Mouse (Mus musculus) cerebellum, postnatal 10 days (tissue): ENCODE measurements around the gene Tubgcp2.

ENCODE experiments used
- DNase-seq, 2 experiments: peaks; one replicate each; pipeline ENCODE4 v3.0.0; 2021; ENCODE audit warnings: mixed read lengths in 2 of 2

Tubgcp2 gene

GRCm38 (mm10) chr7:140045546-140045945 lies 9.1 kb upstream of the Tubgcp2 start:
- no peak for DNase-seq

- DNase-seq: no peak
Observed at GRCm38 (mm10) chr7:140042728-140043127, 6.3 kb upstream of the Tubgcp2 start.

- no peak for DNase-seq
Observed at GRCm38 (mm10) chr7:140037171-140037555, 694 bp upstream of the Tubgcp2 start.

- DNase-seq: no peak
Observed at GRCm38 (mm10) chr7:140035456-140035855, 1.0 kb downstream of the Tubgcp2 start.

GRCm38 (mm10) chr7:140033386-140033785 lies 3.1 kb downstream of the Tubgcp2 start:
- DNase-seq: no peak

- no peak for DNase-seq
Observed at GRCm38 (mm10) chr7:140032366-140032765, 4.1 kb downstream of the Tubgcp2 start.

GRCm38 (mm10) chr7:140031771-140032170 lies 4.7 kb downstream of the Tubgcp2 start:
- DNase-seq: no peak

GRCm38 (mm10) chr7:140011336-140011735 lies 25.1 kb downstream of the Tubgcp2 start:
- no peak for DNase-seq

- DNase-seq: no peak
Observed at GRCm38 (mm10) chr7:140007781-140008180, 28.7 kb downstream of the Tubgcp2 start.

GRCm38 (mm10) chr7:140006861-140007611 lies 29.4 kb downstream of the Tubgcp2 start:
- DNase-seq: no peak

GRCm38 (mm10) chr7:140004666-140005065 lies 31.8 kb downstream of the Tubgcp2 start:
- no peak for DNase-seq

- no peak for DNase-seq
Observed at GRCm38 (mm10) chr7:140001086-140001740, 35.3 kb downstream of the Tubgcp2 start.

GRCm38 (mm10) chr7:139998691-139999350 lies 37.6 kb downstream of the Tubgcp2 start:
- no peak for DNase-seq

- peak; percentile 78 to 84 for DNase-seq
Observed at GRCm38 (mm10) chr7:139994676-139995075, 41.8 kb downstream of the Tubgcp2 start.

GRCm38 (mm10) chr7:139994202-139994601 lies 42.3 kb downstream of the Tubgcp2 start:
- no peak for DNase-seq

- no peak for DNase-seq
Observed at GRCm38 (mm10) chr7:139993532-139993931, 42.9 kb downstream of the Tubgcp2 start.

- peak in 1 of 2 experiments; percentile 18 for DNase-seq
Observed at GRCm38 (mm10) chr7:139992406-139992805, 44.1 kb downstream of the Tubgcp2 start, which contains the start of gene Adam8. Adam8 (minus strand) TSS chr7:139992562.

GRCm38 (mm10) chr7:139990864-139991394 lies 45.5 kb downstream of the Tubgcp2 start:
- DNase-seq: no peak

- no peak for DNase-seq
Observed at GRCm38 (mm10) chr7:139988272-139988671, 48.2 kb downstream of the Tubgcp2 start.

GRCm38 (mm10) chr7:139984505-139984904 lies 52.0 kb downstream of the Tubgcp2 start:
- no peak for DNase-seq

- no peak for DNase-seq
Observed at GRCm38 (mm10) chr7:139982058-139982457, 54.4 kb downstream of the Tubgcp2 start.

GRCm38 (mm10) chr7:139980778-139981177 lies 55.7 kb downstream of the Tubgcp2 start:
- DNase-seq: no peak

GRCm38 (mm10) chr7:139979011-139979719 lies 57.3 kb downstream of the Tubgcp2 start:
- DNase-seq: peak; percentile 39 to 43
